Mouse (Mus musculus): Measurements from ENCODE around the gene Pou2af1.
A peak's percentile ranks its signal among the peaks of the same experiment; 100 is the strongest.

Gene Pou2af1

DNA sequence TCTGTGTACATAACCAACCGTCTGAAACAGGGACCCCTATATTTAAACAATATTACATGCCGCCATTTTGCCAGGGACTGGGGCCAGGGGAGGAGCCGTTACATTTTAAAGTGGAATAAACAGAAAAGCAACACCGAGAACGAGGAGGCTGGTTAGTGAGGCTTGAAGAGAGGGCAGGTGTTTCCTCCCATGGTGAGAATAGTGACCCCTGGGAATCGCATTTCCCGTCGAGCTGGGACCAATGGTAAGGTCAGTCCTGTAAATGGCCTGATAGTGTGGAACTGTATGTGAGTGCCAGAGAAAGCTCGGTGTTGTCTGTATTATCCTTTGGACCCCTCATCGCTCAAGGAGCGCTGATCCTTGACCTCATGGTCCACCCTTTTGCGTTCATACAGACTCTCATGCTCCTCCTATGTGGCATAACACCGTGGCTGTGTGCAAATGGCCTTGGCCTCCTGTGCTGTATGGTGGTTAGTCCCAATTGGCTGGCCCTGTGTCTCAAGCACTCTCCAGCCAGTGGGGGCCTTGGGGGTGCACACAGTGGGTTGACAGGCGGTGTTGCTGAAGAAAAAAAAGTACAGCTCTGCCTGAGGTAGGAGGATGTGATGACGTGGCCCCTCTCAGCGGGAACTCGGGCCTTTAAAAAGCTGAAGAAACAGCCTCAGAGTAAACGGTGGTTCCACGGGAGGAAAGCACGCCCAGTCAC, at the start of gene Pou2af1:
Gene Pou2af1 (plus strand): TSS at position 686 of the 706 bp plus-strand sequence.
- DNase-seq (ENCODE audit: low spot score in 2 of 2), result no peak

DNA sequence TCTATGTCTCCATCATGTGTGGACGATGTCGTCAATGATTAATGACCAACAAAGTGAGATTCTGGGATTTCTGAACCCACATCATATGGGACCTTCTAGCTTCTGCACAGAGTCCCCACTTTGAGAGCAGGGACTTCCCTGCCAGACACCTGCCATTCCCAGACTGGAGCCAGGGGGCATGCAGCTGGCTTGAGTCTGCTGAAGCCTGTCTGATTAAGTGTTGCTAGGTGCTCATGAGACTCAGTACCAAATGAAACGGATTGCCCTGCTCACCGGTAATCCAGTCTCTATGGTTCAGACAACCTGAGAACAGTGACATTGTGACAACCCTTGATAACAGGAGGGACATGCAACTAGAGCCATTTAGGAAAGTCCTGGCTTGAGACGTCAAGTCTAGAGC, 49.5 kb upstream of the Pou2af1 start:
- no peak for DNase-seq (ENCODE audit: low spot score in 2 of 2)

DNA sequence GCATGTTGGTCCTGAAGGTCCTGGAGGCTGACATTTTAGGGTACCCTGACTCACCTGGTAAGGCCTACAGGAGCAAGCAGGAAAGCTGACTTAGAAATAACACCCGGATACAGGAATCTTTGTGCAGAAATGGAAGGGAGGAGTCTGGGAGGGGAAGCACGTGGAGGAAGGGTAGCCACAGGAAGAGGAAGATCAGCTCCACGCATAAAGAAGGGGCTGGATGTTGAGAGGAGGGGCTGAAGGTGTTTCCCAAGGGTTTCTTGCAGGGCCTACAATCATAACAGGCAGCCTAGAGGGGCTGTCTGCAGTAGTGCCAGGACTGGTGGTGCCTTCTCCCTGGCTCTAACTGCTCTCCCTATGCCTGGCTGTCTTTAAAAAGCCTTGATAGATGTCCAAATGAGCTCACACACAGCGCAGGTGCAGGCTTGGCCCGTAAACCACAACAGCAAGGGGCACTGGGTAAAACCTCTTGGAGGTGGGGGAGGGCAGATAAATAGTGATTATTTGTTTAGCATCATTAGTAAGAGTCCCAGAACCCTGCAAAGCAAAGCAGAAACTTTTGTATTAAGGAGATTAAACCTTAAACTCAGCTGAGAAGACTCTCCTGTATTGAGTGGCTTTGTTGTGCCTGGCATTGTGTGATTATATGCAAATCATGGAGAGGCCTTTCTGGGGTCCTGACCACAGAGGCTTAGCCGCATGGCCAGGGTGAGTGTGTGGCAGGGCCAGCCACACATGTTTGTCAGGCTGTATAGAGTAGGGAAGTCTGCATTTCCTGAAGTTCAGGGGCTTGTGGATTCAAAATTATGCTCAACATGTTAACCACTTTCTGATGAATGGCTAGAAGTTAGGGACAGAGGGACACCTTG, 48.0 kb upstream of the Pou2af1 start, which contains the start of gene Gm32742:
Gene Gm32742 (minus strand): TSS at position 206 of the 869 bp plus-strand sequence.
- peak in 1 of 2 experiments; percentile 29 for DNase-seq (ENCODE audit: low spot score in 2 of 2)

DNA sequence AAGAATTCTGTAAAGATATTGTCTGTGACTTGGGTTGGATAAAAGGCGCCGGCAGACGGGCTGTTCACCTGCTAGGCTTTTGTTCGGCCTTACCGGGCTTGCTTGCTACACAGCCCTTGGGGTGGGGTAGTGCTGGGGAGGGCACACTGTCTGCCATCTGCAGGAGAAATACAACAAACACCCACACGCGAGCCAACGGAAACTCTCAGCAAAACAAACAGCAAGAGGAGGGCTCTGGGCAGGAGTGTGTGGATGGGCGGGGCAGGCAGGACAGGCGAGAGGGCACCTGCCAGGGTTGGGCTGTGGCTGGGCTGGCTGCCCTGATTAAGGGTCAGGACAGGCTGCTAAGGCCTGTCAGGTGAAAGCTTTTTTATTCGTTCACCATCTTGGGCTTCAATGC, 45.6 kb upstream of the Pou2af1 start:
- DNase-seq (ENCODE audit: low spot score in 2 of 2), result no peak

DNA sequence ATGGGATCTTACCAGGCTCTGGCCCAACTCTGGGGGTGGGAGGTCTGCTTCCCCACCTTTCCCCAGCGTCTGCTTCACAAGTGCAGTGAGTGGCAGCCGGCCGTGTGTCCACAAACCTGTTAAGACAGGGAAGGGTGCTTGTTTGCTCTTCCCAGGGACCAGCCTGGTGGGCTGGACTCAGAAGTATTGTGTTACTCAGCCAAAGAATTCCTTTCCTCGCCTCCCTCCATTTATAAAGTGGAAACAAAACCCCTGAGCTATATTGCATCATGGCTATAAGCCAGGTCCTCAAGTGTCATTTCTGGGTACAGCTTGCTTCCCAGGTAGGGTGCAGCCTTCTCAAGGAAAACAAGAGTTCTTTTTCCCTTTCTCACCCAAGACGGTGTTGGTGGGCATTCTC, 44.8 kb upstream of the Pou2af1 start:
- no peak for DNase-seq (ENCODE audit: low spot score in 2 of 2)

GRCm38 (mm10) chr9:51169133-51169532, 44.4 kb upstream of the Pou2af1 start:
- DNase-seq (ENCODE audit: low spot score in 2 of 2), result no peak

- DNase-seq (ENCODE audit: low spot score in 2 of 2), result no peak
Observed at GRCm38 (mm10) chr9:51170298-51170697, 43.2 kb upstream of the Pou2af1 start.

- no peak for DNase-seq (ENCODE audit: low spot score in 2 of 2)
Observed at GRCm38 (mm10) chr9:51174890-51175464, 38.5 kb upstream of the Pou2af1 start.

DNA sequence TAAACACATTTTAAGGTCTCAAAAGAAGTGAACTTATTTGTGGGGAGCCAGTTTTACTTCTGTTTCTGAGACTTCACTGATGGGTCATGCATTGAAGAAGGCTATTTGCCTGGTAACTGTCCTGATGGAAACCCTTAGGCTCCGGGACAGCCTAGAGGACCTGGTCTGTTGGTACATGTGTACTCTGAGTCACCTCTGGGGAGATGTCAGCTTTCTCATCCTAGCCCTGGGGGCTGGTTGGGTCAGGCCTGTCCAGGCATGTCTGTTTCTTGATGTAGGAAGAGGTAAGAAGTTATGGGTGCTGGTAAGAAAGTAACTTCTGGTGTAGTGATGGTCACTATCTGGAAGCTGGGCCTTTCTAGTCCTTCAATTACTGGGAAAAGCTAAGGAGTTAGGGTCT, 37.8 kb upstream of the Pou2af1 start:
- no peak for DNase-seq (ENCODE audit: low spot score in 2 of 2)

DNA sequence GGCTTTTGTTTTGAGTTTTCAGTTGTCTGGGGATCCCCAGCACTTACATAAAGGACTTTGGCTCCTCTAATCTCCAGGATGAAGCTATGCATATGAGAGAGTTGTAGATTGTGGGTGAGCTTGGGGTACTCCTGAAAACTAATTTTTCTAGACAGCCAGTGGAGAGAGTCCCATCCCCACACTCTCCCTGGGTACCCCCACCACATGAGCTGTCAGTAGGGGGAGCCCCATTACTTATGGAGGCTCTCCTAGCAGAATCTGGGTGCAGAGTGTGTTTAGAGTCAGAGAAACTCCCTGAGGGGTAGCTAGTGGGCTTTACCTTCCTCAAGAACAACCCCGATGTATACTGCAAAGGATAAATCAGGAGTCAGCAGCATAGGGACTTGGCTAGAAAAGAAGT, 35.2 kb upstream of the Pou2af1 start:
- DNase-seq (ENCODE audit: low spot score in 2 of 2), result no peak

GRCm38 (mm10) chr9:51180621-51181020, 32.9 kb upstream of the Pou2af1 start:
- DNase-seq (ENCODE audit: low spot score in 2 of 2), result peak; percentile 38 to 79

- DNase-seq (ENCODE audit: low spot score in 2 of 2), result no peak
Observed at GRCm38 (mm10) chr9:51182716-51183710, 30.5 kb upstream of the Pou2af1 start.

DNA sequence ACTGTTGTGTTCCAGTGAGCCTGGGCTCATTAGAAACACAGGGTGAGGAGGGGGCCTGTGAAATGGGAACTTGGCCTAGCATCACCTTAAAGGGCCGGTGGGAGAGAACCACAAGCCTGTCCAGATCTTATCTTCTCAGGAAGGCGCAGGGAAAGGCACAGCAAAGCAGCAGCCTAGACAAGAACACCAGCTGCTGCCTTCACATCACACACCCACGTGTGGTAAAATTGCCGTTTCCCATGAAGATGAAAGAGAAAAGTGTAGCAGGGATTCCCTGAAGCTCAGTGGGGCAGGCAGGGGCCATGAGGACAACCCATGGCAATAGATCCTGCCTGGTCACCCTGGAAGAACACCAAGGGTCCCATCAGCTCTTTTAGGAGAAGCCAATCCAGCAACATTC, 28.1 kb upstream of the Pou2af1 start:
- DNase-seq (ENCODE audit: low spot score in 2 of 2), result no peak

- no peak for DNase-seq (ENCODE audit: low spot score in 2 of 2)
Observed at GRCm38 (mm10) chr9:51185871-51186270, 27.6 kb upstream of the Pou2af1 start.

GRCm38 (mm10) chr9:51190655-51191054, 22.9 kb upstream of the Pou2af1 start:
- DNase-seq (ENCODE audit: low spot score in 2 of 2), result no peak

DNA sequence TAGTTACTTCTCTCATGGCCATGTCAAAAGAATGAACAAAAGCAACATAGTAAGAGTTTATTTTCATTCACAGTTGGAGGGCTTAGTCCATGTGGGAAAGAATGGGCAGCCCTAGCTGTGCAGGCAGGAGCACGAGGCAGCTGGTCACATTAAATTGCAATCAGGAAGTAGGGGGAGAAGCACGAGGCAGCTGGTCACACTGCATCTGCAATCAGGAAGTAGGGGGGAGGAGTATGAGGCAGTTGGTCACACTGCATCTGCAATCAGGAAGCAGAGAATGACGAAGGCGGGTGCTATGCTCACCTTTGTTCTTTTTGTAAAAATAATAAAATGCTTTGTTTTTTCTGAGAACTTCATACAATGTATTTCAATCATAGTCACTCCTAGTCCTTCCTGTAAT, 18.7 kb upstream of the Pou2af1 start:
- no peak for DNase-seq (ENCODE audit: low spot score in 2 of 2)

DNA sequence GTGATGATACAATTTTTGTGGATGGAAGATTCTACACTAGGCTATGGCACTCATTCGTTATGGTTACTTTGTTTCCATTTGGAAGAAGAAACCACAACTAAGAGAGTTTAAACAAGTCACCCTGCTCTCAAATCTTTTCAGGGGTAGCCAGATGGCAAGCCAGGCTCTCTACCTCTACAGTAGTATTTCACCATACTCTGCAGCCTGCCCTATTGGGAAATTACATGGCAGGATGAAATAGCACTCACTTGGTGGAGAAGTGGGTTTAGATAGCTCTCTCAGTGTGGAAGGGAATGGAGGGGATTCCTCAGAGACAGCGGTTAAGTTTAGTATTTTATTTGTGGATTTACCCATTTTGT, 4.6 kb upstream of the Pou2af1 start:
- no peak for DNase-seq (ENCODE audit: low spot score in 2 of 2)

DNA sequence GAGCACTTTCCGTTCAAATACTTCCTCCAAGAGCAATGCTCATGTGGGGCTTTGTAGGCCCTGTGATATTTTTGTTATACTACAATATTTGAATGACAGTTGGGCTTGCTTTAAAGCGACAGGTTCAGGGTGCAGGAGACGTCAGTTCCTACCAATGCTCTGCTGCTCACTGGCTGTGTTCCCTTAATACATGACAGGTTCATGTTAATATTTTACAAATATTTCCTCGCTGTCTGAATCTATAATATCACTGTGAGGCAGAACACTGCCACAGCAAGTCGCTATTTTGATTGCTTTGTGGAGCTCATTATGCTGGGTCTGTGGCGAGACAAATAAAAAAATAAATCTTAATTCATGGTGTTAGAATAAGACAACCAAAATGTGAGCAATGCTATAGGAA, 2.3 kb upstream of the Pou2af1 start:
- DNase-seq (ENCODE audit: low spot score in 2 of 2), result no peak

DNA sequence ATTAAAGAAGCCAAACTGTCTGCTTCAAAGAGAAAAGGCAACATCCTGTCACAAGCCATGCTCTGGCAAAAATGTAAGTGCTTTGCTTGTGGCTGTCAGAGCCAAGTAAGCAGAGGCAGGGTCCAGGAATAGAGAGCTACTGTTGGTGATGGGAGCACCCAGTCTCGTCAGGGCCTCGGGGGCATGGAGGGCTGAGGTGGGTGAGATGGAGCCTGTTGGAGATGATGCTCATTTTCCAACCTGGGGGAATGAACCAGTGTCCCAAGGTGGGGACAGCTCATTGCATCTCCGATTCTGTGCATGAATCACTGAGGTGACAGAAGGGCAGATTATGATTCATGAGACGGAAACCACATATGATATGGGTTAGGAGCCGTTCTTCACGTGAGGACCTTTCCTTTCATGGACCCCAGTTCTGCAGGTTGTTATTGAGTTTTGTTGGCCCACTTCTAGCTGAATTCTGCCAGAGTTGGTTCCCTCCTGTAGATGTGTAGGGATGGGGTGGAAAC, 275 bp downstream of the Pou2af1 start:
- no peak for DNase-seq (ENCODE audit: low spot score in 2 of 2)

GRCm38 (mm10) chr9:51215311-51215710, 1.8 kb downstream of the Pou2af1 start:
- no peak for DNase-seq (ENCODE audit: low spot score in 2 of 2)

- DNase-seq (ENCODE audit: low spot score in 2 of 2), result no peak
Observed at GRCm38 (mm10) chr9:51215949-51216348, 2.4 kb downstream of the Pou2af1 start.
